Mouse (Mus musculus) erythroblast, embryonic 14.5 days (primary cell): ENCODE data around the gene Tns3.

Experiments used
- GATA1 ChIP-seq: IDR thresholded peaks from 2 replicates; pipeline ENCODE4 v1.6.1; 2012; ENCODE audit warnings: low read length, inconsistent platforms, mixed read lengths
- TAL1 ChIP-seq: IDR thresholded peaks from 3 replicates; pipeline ENCODE4 v1.6.1; 2012; ENCODE audit warnings: low read length, inconsistent platforms, mixed read lengths

DNA sequence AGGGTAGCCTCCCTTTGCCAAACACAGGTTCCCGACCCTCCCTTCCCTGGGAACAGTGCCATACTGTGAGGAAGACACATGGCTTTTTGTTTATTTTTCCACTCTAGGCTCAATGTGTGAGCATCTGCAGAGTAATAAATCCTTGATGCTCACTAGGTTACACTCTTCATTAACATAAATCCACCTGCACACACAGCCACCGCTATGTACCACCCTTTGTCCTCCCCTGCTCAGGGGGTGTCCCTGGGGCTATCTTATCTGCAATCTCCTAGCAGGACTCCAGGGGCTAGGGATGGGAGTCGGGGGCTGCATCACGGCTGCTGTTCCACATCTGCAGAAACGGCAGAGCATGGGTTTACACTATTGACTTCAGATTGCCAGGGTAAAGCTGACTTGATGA lies 182.4 kb downstream of the Tns3 start:
- no peak for TF ChIP-seq GATA1
- TF ChIP-seq TAL1: no peak
